Mouse (Mus musculus) liver, postnatal 0 days (tissue): ENCODE measurements at regions not wholly inside any gene's neighbourhood (a gene's known extent, or its start where the extent isn't known, plus 50 kb on each side); places are given as distances from the start of the nearest gene placed in this dataset.

Experiments
- ATAC-seq: fragments of 200-750 bp; cut with Nextera tagmentation; 2 replicates; pipeline ENCODE4 v1.8.0; 2017; ENCODE audit warnings: mild to moderate bottlenecking, moderate library complexity
- DNase-seq: peaks from one replicate; pipeline ENCODE4 v3.0.0-alpha.2; 2016
- H3K27ac ChIP-seq: fragments of 300-500 bp; sonication (generic); 2 replicates; pipeline ENCODE4 v1.5.1; 2014; ENCODE audit warnings: antibody characterized with exemption, moderate library complexity, mild to moderate bottlenecking, low read depth
- H3K27me3 ChIP-seq: fragments of 300-500 bp; sonication (generic); 2 replicates; pipeline ENCODE4 v1.6.1; 2014; ENCODE audit warnings: low read length, control low read depth, mixed read lengths; ENCODE audit not compliant: insufficient read depth
- H3K36me3 ChIP-seq: fragments of 300-500 bp; sonication (generic); replicated peaks from 2 replicates; pipeline ENCODE4 v1.6.1; 2014; ENCODE audit warnings: mild to moderate bottlenecking, control low read depth, low read length, moderate library complexity, mixed read lengths; ENCODE audit not compliant: insufficient read depth
- H3K4me1 ChIP-seq: fragments of 300-500 bp; sonication (generic); 2 replicates; pipeline ENCODE4 v1.6.1; 2014; ENCODE audit warnings: antibody characterized with exemption, mild to moderate bottlenecking, control low read depth; ENCODE audit not compliant: insufficient read depth
- H3K4me2 ChIP-seq: fragments of 300-500 bp; sonication (generic); 2 replicates; pipeline ENCODE4 v1.6.1; 2014; ENCODE audit warnings: low read depth, mild to moderate bottlenecking, low read length, moderate library complexity, mixed read lengths
- H3K4me3 ChIP-seq: fragments of 300-500 bp; sonication (generic); 2 replicates; pipeline ENCODE4 v1.5.1; 2014; ENCODE audit warnings: low read depth, low read length
- H3K9ac ChIP-seq: fragments of 300-500 bp; sonication (generic); replicated peaks from 2 replicates; pipeline ENCODE4 v1.6.1; 2014; ENCODE audit warnings: mild to moderate bottlenecking, moderate library complexity
- H3K9me3 ChIP-seq: fragments of 300-500 bp; sonication (generic); 2 replicates; pipeline ENCODE4 v1.6.1; 2016; ENCODE audit warnings: mild to moderate bottlenecking, control low read depth, low read length, mixed read lengths
- CTCF ChIP-seq: sonication (generic); IDR thresholded peaks from 2 replicates; pipeline ENCODE4 v1.5.1; 2016; ENCODE audit warnings: antibody characterized with exemption, low read depth
- EP300 ChIP-seq: IDR thresholded peaks from 2 replicates; pipeline ENCODE4 v1.6.1; 2016; ENCODE audit warnings: antibody characterized with exemption, low read depth, mild to moderate bottlenecking
- WGBS: fragments of 180-500 bp; shearing (Covaris S2); extraction: QIAGEN DNeasy Blood & Tissue Kit; methylation state at CpG from one replicate; pipeline ENCODE4 v1.1.7; 2014; ENCODE audit not compliant: insufficient replicate concordance; 5-methylcytosine and 5-hydroxymethylcytosine counted together

DNA sequence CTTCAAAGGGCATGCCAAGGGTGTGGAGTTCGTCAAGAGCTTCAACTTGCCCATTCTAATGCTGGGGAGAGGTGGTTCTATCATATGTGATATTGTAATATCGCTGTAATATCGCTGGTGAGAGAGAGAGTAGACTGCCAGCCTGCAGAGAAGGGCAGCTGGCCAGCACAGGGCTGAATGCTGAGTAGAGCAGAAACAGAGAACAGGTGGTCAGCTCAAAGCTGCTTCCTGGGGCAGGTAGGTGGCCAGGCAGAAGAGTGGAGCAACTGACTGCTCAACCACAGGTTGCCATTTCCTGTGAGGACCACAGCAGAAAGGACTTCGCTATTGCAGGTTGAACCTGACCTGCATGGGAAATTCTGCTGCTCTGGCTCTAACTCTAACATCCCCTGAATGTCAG lies 108.5 kb upstream of the Hs6st1 start:
- DNase-seq (no peak), ATAC-seq (no peak)
- 75% methylated on average over 4 of the region's 4 CpGs for WGBS
- H3K36me3 ChIP-seq, result no peaks in the 10 kb centered on the region
- TF ChIP-seq EP300 (no peak), CTCF (no peak)
- H3K4me1 ChIP-seq, result no peaks in the 10 kb centered on the region; the same call in 1 of the 2 replicates
- H3K9ac ChIP-seq, result no peak overlapping the region
- no peak overlapping the region for H3K4me3 ChIP-seq
- H3K27me3 ChIP-seq, result no peaks in the 10 kb centered on the region
- no peak overlapping the region for H3K27ac ChIP-seq
- H3K9me3 ChIP-seq, result no peaks in the 10 kb centered on the region
- no peak overlapping the region for H3K4me2 ChIP-seq

DNA sequence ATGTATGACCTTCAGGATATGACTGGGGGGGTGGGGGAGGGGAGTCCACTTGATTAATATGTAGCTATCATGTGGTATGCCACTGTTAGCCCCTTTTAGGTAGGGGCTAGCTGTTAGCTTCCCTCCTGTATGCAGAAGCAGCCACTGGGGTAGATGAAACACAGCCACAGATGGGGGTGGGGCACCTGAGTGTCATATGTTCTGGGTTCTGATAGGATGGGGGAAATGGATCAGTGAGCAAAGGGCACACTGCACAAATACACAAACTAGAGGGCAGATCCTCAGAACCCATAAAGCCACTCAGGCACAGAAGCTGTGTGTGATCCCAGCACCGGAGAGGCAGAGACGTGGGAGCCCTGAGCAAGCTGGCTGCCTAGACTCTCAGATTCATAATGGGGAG lies 107.4 kb upstream of the Hs6st1 start:
- DNase-seq (peak; percentile 56), ATAC-seq (peak; percentile 95)
- Histone ChIP-seq H3K9me3 (no peaks in the 10 kb centered on the region), H3K27ac (peak overlapping the region; percentile 34; the same call in 1 of the 2 replicates), H3K27me3 (no peaks in the 10 kb centered on the region), H3K4me3 (no peak overlapping the region), H3K4me2 (no peak overlapping the region), H3K9ac (no peak overlapping the region), H3K4me1 (no peaks in the 10 kb centered on the region; the same call in 1 of the 2 replicates), H3K36me3 (no peaks in the 10 kb centered on the region)
- no peak for TF ChIP-seq CTCF
- no peak for TF ChIP-seq EP300
- WGBS, result 72% methylated on average over 2 of the region's 2 CpGs

DNA sequence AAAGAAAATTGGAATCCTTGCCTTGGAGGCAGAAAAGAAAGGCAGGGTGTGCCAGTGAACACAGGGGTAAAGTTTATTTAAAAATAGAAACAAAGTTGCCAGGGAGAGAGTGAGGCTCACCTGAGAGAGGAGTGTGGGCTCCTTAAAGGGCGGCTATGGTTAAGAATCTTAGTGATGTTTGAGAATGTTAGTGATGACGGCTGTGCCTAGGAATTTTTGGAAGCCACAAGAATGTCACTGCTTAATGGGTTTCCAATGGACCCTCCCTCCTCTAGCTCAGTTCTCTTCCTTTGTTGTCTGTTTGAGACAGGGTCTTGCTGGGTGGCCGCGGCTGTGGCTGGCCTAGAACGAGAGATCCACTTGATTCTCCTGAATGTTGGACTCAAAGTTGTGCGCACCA lies 106.3 kb upstream of the Hs6st1 start:
- Histone ChIP-seq H3K9me3 (no peaks in the 10 kb centered on the region), H3K27me3 (no peaks in the 10 kb centered on the region), H3K4me3 (no peak overlapping the region), H3K4me2 (no peak overlapping the region), H3K9ac (no peak overlapping the region), H3K27ac (no peak overlapping the region), H3K4me1 (no peaks in the 10 kb centered on the region; the same call in 1 of the 2 replicates), H3K36me3 (no peaks in the 10 kb centered on the region)
- TF ChIP-seq CTCF (no peak), EP300 (no peak)
- WGBS, result 66% methylated on average over 6 of the region's 6 CpGs
- DNase-seq (no peak), ATAC-seq (no peak)

DNA sequence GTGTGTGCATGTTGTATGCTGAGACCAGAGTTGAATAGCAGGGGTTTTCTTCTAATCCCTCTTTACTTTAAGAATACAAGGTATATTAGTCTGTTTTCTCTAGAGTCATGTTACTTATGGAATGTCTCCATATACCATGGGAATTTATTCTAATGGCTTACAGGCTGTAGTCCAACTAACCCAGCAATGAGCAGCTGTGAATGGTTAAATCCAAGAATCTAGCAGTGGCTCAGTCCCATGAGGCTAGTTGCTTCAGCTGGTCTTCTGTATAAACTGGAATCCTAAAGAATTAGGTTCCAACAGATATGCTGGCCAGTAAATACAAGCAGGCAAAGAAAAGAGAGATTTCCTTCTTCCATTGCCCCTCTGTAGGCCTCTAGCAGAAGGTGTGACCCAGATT lies 99.7 kb upstream of the Hs6st1 start:
- Histone ChIP-seq H3K9ac (no peak overlapping the region), H3K4me2 (no peak overlapping the region), H3K27me3 (no peaks in the 10 kb centered on the region), H3K4me1 (no peaks in the 10 kb centered on the region), H3K36me3 (no peaks in the 10 kb centered on the region), H3K4me3 (no peak overlapping the region), H3K9me3 (no peaks in the 10 kb centered on the region), H3K27ac (no peak overlapping the region)
- ATAC-seq, result no peak
- no peak for TF ChIP-seq EP300
- TF ChIP-seq CTCF, result no peak
- DNase-seq, result no peak

DNA sequence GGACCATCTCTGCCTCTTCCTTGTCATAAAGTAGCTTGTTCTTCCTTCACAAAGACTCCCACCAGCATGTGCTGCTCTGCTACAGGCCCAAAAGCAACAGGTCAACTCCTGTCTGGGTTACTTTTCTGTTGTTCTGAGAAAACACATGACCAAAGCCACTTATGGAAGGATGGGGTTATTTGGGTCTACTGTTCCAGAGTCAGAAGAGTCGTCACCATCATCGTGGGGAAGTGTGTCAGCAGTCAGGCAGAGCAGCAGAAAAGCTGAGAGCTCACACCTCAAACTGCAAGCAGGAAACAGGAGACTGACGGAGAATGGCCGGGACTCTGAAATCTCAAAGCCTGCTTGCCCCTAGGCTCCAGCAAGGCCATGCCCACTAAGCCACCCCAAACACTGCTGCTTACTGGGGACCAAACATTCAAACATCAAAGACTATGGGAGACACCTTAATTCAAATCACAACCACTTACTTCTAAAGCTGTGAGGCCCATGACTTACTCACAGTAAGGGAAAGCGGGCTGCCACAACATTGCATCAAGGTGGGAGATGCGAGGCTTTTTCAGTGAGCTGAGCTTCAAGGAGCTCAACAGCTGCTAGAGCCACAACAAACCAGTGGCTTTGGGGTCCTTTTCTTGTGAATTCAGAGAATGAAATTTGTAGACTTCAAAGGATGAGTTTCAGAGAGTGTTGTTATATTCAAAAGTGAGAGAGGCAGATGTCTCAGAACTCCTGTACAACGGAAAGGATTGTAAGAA lies 96.6 kb upstream of the Hs6st1 start:
- 55% methylated on average over 7 of the region's 7 CpGs for WGBS
- H3K27me3 ChIP-seq, result no peaks in the 10 kb centered on the region
- H3K9ac ChIP-seq, result no peak overlapping the region
- ATAC-seq (no peak), DNase-seq (no peak)
- no peaks in the 10 kb centered on the region for H3K36me3 ChIP-seq
- no peak overlapping the region for H3K4me2 ChIP-seq
- H3K4me3 ChIP-seq, result no peak overlapping the region
- no peak overlapping the region for H3K27ac ChIP-seq
- H3K9me3 ChIP-seq, result no peaks in the 10 kb centered on the region
- peaks cover 7% of the 10 kb centered on the region for H3K4me1 ChIP-seq
- no peak for TF ChIP-seq EP300
- no peak for TF ChIP-seq CTCF

DNA sequence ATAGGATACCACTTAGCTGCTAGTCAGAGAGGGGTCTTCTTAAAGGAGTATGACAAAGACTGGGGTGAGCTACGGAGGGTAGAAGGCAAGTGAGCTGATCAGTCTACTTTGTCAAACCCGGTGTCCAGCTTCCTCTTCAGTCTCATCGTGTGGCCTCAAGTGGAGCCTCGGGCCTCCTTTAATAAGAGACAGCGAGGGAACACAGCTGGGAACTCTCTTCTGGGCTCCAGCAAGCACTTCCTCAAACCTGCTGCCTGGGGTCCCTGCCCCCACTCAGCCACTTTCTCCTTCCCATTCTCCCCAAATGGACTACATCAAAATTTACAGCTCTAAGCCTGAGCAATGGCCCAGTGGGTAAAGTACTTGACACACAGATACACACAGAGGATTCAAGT lies 96.0 kb upstream of the Hs6st1 start:
- H3K27ac ChIP-seq, result no peak overlapping the region
- WGBS, result 25% methylated on average over 5 of the region's 5 CpGs

More for the DNA sequence above, 96.0 kb upstream of the Hs6st1 start:
- Histone ChIP-seq H3K9ac (no peak overlapping the region), H3K4me1 (peaks cover 7% of the 10 kb centered on the region), H3K27me3 (no peaks in the 10 kb centered on the region), H3K36me3 (no peaks in the 10 kb centered on the region), H3K9me3 (no peaks in the 10 kb centered on the region), H3K4me2 (no peak overlapping the region), H3K4me3 (no peak overlapping the region)
- no peak for TF ChIP-seq EP300
- no peak for TF ChIP-seq CTCF
- ATAC-seq (no peak), DNase-seq (no peak)
